Mouse (Mus musculus): ENCODE data around the gene Gpr18. TPM values are rescaled to one million over a fixed set of nuclear protein-coding genes. Genes with fewer than 3 reads are reported as not detected.

The Gpr18 gene
- 0.10 TPM in 1 of 2 replicates, not detected in the other for polyA plus RNA-seq (2012; rRNA removed)

- TF ChIP-seq CTCF (IDR thresholded peaks at IDR 0.05; ENCODE audit: borderline replicate concordance, extremely low read depth, insufficient read depth, insufficient read length) (no peak), POLR2A (IDR thresholded peaks at IDR 0.05; ENCODE audit: borderline replicate concordance, extremely low read depth, insufficient read depth, insufficient read length, poor library complexity, severe bottlenecking) (no peak)
- no peak for DNase-seq (ENCODE audit: low read depth)
Measured at GRCm38 (mm10) chr14:121915621-121916020, at the start of gene Gpr18. TSS of gene Gpr18 (minus strand) at chr14:121915781.

- TF ChIP-seq POLR2A (IDR thresholded peaks at IDR 0.05; ENCODE audit: borderline replicate concordance, extremely low read depth, insufficient read depth, insufficient read length, poor library complexity, severe bottlenecking): no peak
- TF ChIP-seq CTCF (IDR thresholded peaks at IDR 0.05; ENCODE audit: borderline replicate concordance, extremely low read depth, insufficient read depth, insufficient read length): no peak
- no peak for DNase-seq (ENCODE audit: low read depth)
Measured at GRCm38 (mm10) chr14:121964990-121965389, 49.4 kb upstream of the Gpr18 start, which contains the start of gene Gpr183. TSS of gene Gpr183 (minus strand) at chr14:121965195.

- TF ChIP-seq CTCF (IDR thresholded peaks at IDR 0.05; ENCODE audit: borderline replicate concordance, extremely low read depth, insufficient read depth, insufficient read length): no peak
- no peak for TF ChIP-seq POLR2A (IDR thresholded peaks at IDR 0.05; ENCODE audit: borderline replicate concordance, extremely low read depth, insufficient read depth, insufficient read length, poor library complexity, severe bottlenecking)
- peak; percentile 69 for DNase-seq (ENCODE audit: low read depth)
Measured at GRCm38 (mm10) chr14:121963942-121964335, 48.4 kb upstream of the Gpr18 start.

- no peak for TF ChIP-seq POLR2A (IDR thresholded peaks at IDR 0.05; ENCODE audit: borderline replicate concordance, extremely low read depth, insufficient read depth, insufficient read length, poor library complexity, severe bottlenecking)
- TF ChIP-seq CTCF (IDR thresholded peaks at IDR 0.05; ENCODE audit: borderline replicate concordance, extremely low read depth, insufficient read depth, insufficient read length): no peak
- DNase-seq (ENCODE audit: low read depth): peak; percentile 82
Measured at GRCm38 (mm10) chr14:121963251-121963941, 47.8 kb upstream of the Gpr18 start.

GRCm38 (mm10) chr14:121962128-121962890, 46.7 kb upstream of the Gpr18 start:
- TF ChIP-seq POLR2A (IDR thresholded peaks at IDR 0.05; ENCODE audit: borderline replicate concordance, extremely low read depth, insufficient read depth, insufficient read length, poor library complexity, severe bottlenecking) (no peak), CTCF (IDR thresholded peaks at IDR 0.05; ENCODE audit: borderline replicate concordance, extremely low read depth, insufficient read depth, insufficient read length) (no peak)
- DNase-seq (ENCODE audit: low read depth): no peak

GRCm38 (mm10) chr14:121961496-121962127, 46.0 kb upstream of the Gpr18 start:
- TF ChIP-seq POLR2A (IDR thresholded peaks at IDR 0.05; ENCODE audit: borderline replicate concordance, extremely low read depth, insufficient read depth, insufficient read length, poor library complexity, severe bottlenecking): no peak
- no peak for TF ChIP-seq CTCF (IDR thresholded peaks at IDR 0.05; ENCODE audit: borderline replicate concordance, extremely low read depth, insufficient read depth, insufficient read length)
- DNase-seq (ENCODE audit: low read depth): no peak

- no peak for DNase-seq (ENCODE audit: low read depth)
- no peak for TF ChIP-seq CTCF (IDR thresholded peaks at IDR 0.05; ENCODE audit: borderline replicate concordance, extremely low read depth, insufficient read depth, insufficient read length)
- no peak for TF ChIP-seq POLR2A (IDR thresholded peaks at IDR 0.05; ENCODE audit: borderline replicate concordance, extremely low read depth, insufficient read depth, insufficient read length, poor library complexity, severe bottlenecking)
Measured at GRCm38 (mm10) chr14:121960997-121961396, 45.4 kb upstream of the Gpr18 start.

- TF ChIP-seq POLR2A (IDR thresholded peaks at IDR 0.05; ENCODE audit: borderline replicate concordance, extremely low read depth, insufficient read depth, insufficient read length, poor library complexity, severe bottlenecking) (no peak), CTCF (IDR thresholded peaks at IDR 0.05; ENCODE audit: borderline replicate concordance, extremely low read depth, insufficient read depth, insufficient read length) (no peak)
- no peak for DNase-seq (ENCODE audit: low read depth)
Measured at GRCm38 (mm10) chr14:121960531-121960930, 45.0 kb upstream of the Gpr18 start.

- no peak for TF ChIP-seq POLR2A (IDR thresholded peaks at IDR 0.05; ENCODE audit: borderline replicate concordance, extremely low read depth, insufficient read depth, insufficient read length, poor library complexity, severe bottlenecking)
- no peak for TF ChIP-seq CTCF (IDR thresholded peaks at IDR 0.05; ENCODE audit: borderline replicate concordance, extremely low read depth, insufficient read depth, insufficient read length)
- DNase-seq (ENCODE audit: low read depth): no peak
Measured at GRCm38 (mm10) chr14:121960031-121960430, 44.5 kb upstream of the Gpr18 start.

- no peak for DNase-seq (ENCODE audit: low read depth)
- TF ChIP-seq POLR2A (IDR thresholded peaks at IDR 0.05; ENCODE audit: borderline replicate concordance, extremely low read depth, insufficient read depth, insufficient read length, poor library complexity, severe bottlenecking) (no peak), CTCF (IDR thresholded peaks at IDR 0.05; ENCODE audit: borderline replicate concordance, extremely low read depth, insufficient read depth, insufficient read length) (no peak)
Measured at GRCm38 (mm10) chr14:121959538-121959980, 44.0 kb upstream of the Gpr18 start.

Measured in brain, embryonic 14.5 days (tissue).